Mouse (Mus musculus) lung, postnatal 36 days (tissue): Measurements from ENCODE around the gene Blm.

Experiments
- DNase-seq: peaks from one replicate; pipeline ENCODE4 v3.0.0; 2022; ENCODE audit warnings: mixed read lengths

Blm gene

DNA sequence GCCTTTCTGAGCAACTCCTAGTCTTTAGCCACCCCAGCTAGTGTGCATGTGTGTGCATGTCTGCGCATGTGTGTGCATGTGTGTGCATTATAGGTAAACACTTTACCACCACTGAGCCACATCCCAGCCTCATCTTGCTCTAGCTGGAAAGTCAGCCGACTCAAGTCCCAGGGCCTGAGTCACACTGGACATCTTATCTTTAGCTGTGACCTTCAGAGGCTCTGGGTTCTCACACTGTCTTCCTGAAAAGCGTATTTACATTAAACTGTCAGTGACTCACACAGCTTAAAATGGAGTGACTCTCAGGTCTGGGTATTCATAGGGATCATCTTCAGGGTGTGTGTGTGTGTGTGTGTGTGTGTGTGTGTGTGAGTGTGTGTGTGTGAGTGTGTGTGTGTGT lies 99.3 kb downstream of the Blm start:
- no peak for DNase-seq

DNA sequence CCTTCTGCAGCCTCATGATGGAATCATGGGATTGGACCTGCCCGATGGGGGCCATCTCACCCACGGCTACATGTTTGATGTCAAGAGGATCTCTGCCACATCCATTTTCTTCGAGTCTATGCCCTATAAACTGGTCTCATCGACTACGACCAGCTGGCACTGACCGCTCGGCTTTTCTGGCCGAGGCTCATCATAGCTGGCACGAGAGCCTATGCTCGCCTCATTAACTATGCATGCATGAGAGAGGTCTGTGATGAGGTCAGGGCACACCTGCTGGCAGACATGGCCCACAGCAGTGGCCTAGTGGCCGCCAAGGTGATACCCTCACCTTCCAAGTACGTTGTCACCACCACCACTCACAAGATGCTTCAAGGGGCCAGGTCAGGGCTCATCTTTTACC lies 105.3 kb downstream of the Blm start:
- no peak for DNase-seq

DNA sequence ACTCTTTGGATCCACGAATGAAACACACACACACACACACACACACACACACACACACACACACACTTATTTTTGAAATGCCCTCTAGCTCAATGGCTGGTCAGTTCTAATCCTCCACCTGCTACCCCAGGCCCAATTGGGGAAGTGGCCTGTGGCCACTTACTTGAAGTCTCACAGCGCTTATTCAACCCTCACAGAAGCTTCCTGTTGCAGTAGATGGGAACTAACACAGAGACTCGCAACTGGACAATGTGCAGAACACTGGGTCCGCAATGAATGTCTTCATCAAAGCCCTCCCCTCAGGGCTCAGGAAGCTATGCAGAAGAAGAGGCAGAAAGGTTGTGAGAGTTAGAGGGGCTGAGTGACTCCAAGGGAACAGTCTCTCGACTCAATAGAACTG lies 107.2 kb downstream of the Blm start:
- no peak for DNase-seq

DNA sequence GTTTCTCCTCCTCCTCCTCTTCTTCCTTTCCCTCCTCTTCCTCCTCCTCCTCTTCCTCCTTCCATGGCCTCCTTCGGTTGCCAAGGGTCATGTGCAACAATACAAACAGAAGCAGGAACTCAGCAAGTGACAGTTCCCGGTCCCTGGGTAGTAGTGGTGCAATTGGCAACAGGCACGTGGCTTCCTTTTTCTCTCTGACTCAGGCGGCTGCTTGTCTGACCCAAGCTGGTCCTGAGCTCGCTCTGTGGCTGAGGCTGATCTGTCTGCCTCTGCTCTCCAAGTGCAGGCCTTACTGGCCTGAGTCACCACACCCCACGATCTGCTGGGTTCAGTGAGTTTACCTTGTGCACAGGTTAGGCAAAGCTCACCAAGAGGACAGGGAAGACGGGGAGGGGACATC lies 108.6 kb downstream of the Blm start:
- DNase-seq = peak; percentile 80

DNA sequence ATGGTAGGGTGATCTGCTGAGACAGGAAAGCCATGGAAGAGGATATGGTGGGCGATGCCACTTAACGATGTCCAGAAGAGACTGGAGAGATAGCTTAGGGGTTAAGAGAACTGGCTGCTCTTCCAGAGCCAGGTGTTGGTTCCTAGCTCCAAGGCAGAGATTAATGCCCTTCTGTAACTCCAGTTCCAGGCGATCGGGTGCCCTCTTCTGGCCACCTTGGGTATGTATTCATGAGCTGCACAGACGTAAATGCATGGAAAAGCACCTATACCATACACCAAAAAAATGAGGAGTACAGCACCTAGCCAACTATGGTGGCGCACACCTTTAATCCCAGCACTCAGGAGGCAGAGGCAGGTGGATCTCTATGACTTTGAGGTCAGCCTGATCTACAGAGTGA lies 110.2 kb downstream of the Blm start:
- DNase-seq = no peak

DNA sequence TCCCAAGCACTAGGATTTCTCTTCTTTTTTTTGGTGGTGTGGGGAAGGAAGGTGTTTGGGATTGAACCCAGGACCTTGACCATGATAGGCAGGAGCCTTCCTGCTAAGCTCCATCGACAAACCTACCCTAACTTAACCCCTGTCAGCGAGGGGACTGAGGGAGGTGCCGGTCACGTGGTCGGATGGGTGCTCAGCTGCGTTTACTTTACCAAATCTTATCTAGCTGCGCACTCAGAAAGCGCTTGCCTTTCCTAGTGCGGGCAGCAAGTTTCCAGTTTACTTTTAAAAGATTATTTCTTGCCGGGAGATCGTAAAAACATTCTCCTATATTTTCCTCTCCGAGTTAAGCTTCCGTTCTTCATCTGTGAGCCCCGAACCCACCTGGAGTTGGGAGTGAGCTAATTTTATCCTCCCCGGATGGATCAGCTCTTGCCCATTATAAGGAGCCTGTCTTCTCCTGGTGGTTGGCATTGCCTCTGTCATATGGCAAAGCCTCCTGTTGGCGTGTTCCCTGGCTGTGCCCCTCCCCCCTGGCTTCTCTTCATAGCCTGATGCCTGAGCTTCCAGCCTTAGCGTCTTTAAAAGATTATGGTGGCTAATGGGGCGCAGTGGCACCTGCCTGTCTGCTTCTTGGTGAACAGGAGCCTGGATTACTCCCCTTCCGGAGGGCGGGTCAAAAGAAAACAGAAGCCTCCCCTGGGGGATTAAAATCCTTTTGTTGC lies 112.0 kb downstream of the Blm start:
- no peak for DNase-seq

DNA sequence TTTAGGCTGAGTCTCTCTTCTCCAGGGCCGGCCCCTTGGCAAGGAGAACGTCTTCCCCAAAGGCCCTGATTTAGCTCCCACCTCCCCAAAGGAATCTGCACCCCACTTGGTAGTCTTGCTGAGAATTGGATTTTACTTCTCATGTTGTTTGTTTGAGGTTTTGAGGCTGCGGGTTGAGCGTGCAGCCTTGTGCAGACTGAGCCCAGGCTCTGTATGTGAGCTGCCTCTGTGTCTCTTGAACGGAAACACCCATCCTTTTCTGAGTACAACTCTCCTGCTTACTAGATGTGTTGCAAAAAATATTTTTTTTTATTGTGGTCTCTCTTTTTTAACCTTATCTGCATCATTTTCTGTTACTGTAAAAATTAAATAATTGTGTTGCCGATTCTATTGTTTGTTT lies 113.3 kb downstream of the Blm start:
- DNase-seq = no peak

DNA sequence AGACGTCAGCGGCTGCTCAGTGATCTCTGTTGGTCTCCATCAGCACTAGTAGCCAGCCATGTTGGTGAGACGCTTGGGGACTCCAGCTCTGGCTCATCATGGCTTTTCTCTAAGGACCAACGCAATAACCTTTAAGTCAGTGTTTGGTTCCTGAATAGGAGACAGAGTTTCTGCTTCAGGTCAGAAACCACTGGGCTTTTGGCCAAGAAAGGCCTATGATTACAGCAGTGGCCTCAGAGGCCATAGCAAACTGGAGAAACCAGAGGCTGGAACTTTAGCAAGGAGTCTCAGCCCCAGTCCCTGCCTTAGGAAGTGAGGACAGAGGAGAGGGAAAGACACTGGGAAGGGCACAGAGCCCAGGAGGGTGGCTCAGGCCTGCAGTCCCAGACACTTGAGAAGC lies 114.3 kb downstream of the Blm start:
- DNase-seq = peak; percentile 50

DNA sequence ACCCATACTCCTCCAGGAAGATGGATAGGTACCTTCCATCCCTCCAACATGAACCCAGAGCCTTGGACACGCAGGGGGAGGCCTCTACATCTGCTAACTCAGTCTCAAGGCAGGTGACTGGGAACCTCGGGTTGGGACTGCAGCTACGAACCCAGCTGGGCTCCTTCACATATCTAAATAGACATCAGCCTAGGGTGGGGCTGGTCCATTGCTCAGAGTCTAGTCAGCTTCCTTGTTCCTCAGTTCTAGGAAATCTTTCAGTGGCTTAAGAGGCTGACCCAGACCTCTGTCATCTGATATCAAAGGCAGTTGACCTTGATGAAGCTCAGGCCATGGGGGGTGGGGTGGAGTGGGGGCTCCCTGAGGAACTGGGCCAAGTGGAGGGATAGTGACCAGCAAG lies 115.6 kb downstream of the Blm start:
- no peak for DNase-seq

DNA sequence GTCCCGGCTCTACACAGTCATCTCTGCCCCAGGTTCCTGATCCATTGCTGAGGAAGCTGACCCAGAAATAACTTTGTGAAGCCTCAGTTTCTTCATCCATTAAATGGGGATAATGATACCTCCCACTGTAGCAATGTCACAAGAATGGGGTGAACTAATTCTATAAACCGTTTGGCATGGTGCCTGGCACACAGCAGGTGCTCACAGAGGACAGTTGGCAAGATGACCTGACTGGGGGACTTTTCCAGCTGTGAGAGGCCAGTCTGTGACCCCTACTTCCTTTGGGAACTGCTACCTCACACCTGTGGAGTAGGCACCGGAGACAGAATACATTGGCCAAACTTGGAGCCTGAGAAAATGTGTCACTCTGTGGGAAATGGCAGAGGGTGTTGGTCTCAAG lies 116.9 kb downstream of the Blm start:
- DNase-seq = no peak

DNA sequence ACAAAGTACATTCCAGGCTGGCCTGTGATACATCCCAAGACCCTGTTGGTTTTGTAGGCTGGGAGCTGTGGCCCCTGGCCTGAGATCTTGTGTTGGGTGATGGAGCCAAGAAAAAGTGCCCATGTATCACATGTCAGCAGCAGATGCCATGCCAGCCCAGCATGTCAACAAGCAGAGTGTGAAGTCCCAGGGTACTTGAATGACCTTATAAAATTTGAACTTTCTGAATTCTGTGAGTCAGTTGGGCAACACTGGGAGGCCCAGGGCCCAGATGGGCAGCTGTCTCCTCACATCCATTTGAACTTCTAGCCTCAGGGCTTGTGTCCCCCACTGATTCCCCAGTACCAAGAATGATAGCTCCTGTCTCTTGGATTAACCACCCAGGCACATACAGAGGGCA lies 117.3 kb downstream of the Blm start:
- no peak for DNase-seq

DNA sequence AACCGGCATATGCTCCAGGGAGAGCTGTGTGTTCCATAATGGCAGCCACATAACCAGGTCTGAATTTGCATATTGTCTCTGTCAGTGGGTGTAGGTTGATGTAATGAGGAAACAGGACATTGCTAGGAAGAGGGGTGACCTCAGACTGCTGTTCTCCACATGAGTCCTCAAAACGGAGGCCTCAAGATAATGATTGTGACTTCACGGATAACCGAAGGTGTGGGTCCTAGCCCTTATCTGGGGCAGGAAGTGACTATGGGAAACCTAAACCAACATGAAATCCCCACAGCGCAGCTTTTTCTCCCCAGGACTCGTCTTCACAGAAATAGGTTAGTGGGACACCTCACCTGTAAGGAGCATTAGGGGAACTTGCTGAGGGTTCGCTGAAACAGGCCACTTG lies 118.0 kb downstream of the Blm start:
- DNase-seq = no peak

DNA sequence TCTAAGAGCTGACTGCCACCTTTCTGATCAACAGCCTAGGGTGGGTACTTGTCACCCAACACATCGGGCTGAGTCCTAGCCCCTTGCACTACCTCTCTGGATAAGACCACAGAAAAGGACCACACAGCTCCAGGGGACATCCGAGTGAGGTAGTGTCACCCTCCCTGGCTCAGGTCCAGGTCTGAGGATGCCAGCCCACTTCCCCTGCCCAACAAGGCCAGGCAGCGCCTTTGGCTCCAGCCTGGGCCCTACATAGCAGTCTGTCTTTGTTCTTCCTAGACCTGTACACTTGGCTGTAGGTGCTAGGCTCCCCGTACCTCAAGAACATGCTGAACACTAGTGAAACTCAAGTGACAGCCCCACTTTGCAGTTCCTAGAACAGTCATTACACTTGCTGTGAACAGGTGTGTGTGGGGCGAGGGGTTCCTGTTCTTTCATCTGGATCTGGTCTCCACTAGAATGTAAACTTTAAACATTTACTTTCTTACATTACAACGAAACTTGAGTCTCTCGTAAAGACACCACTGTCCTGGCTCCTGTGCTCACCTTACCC lies 120.5 kb downstream of the Blm start:
- no peak for DNase-seq

DNA sequence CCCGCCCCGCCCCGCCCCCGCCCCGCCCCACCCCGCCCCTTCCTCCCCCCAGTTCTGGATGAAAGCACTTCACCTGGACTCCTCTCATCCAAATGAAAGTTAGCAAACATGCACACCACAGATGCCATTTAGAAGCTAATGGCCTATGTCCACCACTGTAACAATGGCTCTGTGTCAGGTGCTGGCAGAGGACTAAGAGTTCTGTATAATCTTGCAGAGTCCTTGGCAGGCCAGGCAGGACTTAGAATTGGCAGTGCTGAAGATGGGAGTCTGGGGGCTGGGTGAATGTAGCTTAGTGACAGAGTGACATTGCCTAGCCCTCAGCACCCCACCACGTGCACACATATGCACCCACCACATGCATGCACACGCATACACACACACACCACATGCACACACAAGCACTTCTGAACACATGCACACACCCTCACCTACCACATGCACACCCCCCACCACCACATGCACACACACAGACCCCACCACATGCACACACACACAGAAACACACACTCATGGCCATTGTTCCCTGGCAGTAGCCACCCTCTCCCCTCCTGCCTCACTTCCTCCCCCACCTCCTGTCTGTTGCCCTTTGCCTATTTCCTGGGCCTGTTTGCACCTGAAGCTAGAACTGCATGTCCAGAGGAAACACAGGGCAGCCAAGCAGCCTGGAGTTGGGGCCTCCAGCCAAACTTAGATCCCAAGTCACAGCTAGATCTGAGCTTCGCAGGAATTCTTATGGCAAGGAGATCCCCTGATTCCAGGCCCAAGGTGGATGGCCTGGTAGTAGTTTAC lies 121.2 kb downstream of the Blm start:
- DNase-seq = no peak

DNA sequence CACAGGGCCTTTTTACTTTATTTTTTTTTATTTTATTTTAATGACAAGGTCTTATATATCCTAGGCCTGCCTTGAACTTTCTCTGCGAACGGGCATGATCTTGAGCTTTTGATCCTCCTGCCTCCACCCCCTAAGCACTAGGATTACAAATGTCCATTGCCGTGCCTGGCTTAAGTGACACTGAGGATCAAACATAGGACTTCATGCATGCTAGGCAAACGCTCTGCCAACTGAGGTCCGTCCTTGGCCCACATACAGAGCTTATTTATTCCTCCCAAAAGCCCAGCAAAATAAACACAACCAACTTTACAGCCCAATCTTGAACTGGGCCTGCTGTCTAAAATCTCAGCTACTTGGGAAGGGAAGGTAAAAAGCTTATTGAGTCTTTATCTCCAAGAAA lies 122.1 kb downstream of the Blm start:
- DNase-seq = no peak

DNA sequence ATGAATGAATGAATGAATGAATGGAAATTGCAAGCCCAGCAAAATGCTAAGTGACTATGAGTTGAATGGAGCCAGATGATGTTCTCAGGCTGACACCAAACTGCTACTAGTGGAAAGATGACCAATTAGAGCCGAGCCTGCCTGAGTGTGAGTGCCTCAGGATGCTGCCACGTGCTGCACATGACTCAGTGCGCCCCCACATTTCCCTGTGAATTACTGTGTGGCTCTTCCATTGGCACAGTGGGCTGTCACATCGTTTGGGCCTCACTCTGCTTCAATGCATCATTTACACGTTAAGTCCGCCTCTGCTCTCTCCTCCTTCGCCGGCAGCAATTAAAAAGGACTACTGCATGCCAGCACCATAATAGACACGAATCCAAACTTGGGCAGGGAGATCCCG lies 122.6 kb downstream of the Blm start:
- DNase-seq = no peak

DNA sequence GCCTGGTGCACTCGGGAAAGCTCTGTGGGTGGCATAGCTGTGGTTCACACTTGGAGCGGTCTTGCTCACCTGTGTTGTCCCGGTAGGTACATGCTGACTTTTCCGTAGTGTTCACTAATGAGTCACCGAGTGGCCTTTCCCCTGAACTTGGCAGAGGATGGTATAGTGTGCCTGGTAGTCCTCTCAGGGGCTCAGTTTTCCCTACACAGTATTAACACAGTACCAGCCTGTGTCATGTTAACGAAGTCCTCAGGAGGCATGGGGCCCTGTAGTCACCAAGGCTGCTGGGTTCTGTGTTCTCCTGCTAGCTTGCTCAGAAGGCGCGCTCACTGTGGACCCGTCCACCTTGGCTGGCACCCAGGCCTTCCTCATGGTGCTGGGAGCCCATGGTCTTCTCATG lies 124.5 kb downstream of the Blm start:
- no peak for DNase-seq

DNA sequence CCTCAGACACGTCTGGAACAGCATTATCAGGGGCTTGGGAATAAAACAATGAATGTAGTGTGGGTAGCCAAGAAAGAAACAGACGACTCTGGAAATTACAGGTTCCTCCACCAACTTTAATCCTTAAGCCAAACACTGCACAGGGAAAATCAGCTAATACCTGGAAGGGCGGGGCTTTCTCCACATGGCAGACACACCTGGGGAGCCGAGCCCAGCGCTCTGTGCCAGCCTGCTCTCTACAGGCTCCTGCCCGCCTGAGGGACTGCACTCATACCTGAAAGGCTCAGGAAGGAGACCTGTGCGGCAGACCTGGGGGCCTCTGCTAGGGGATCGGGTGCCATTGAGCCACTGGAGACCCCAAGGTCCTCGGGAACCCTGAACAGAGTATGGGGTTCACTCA lies 127.2 kb downstream of the Blm start:
- DNase-seq = peak; percentile 44

DNA sequence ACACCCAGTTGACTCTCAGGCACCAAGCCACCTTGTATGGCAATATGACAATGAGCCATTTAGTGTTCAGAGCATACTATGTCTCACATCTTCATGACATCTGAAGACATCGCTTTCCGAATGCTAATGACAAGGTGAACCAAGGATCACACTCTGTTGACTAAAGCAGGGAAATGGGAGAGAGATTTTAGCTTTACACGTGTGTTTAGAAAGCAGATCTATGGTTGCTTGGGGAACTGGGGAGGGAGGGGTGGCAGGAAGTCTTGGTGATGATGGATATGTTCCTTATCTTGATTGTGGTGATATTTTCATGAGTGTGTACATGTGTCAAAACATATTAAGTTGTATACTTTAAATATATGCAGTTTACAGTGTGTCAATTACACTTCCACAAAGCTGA lies 128.7 kb downstream of the Blm start:
- DNase-seq = no peak

DNA sequence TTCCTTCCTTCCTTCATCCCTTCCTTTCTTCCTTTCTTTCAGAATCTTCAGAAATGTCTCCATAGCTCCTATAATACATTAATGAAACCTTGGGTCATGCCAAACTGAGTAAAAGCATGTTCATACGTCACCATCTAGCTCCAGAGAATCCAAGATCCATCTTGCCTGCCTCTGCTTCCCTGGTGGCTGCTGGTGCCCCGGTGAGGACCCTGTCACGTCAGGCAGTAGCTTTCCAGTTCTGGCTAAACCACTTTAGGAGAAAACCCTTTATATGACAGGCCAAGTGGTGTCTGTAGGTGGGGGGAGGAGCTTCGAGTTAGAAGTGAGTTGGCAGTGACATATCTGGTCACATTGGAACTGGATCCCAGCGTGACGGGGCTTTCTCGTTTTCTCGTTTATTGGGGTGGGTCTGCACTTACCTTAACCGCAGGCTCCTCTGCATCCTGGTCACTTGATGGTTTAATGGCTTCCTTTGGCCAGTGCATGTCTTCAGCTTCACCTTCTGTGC lies 129.7 kb downstream of the Blm start, which contains the start of gene Furin:
Gene Furin (minus strand): TSS at position 249 of the 508 bp plus-strand sequence.
- DNase-seq = peak; percentile 64
